Mouse (Mus musculus) midbrain, embryonic 14.5 days (tissue): Measurements from ENCODE around the gene Dsn1. TPM values are rescaled to one million over a fixed set of nuclear protein-coding genes. Genes with fewer than 3 reads are reported as not detected.
A peak's percentile ranks its signal among the peaks of the same experiment; 100 is the strongest.

Source experiments
- ATAC-seq: fragments of 200-750 bp; cut with Nextera tagmentation; 2 replicates; pipeline ENCODE4 v1.8.0; 2017; ENCODE audit warnings: moderate number of reproducible peaks, moderate library complexity; ENCODE audit not compliant: low FRiP score, low TSS enrichment
- DNase-seq: peaks from one replicate; pipeline ENCODE4 v3.0.0-alpha.2; 2015
- H3K27ac ChIP-seq: fragments of 300-500 bp; sonication (generic); replicated peaks from 2 replicates; pipeline ENCODE4 v1.5.1; 2014; ENCODE audit warnings: mild to moderate bottlenecking, low read depth, low read length, moderate library complexity
- H3K27me3 ChIP-seq: fragments of 300-500 bp; sonication (generic); 2 replicates; pipeline ENCODE4 v1.6.1; 2014; ENCODE audit warnings: low read length, control low read depth, mixed read lengths; ENCODE audit not compliant: control insufficient read depth, insufficient read depth
- H3K36me3 ChIP-seq: fragments of 300-500 bp; sonication (generic); 2 replicates; pipeline ENCODE4 v1.6.1; 2014; ENCODE audit warnings: low read length, control low read depth; ENCODE audit not compliant: control insufficient read depth, insufficient read depth
- H3K4me1 ChIP-seq: fragments of 300-500 bp; sonication (generic); 2 replicates; pipeline ENCODE4 v1.6.1; 2014; ENCODE audit warnings: mild to moderate bottlenecking, antibody characterized with exemption, low read length, control low read depth; ENCODE audit not compliant: control insufficient read depth, insufficient read depth
- H3K4me2 ChIP-seq: fragments of 300-500 bp; sonication (generic); 2 replicates; pipeline ENCODE4 v1.6.1; 2014; ENCODE audit warnings: mild to moderate bottlenecking, low read length, moderate library complexity
- H3K4me3 ChIP-seq: fragments of 300-500 bp; sonication (generic); replicated peaks from 2 replicates; pipeline ENCODE4 v1.5.1; 2014; ENCODE audit warnings: low read depth, low read length
- H3K9ac ChIP-seq: fragments of 300-500 bp; sonication (generic); replicated peaks from 2 replicates; pipeline ENCODE4 v1.6.1; 2014; ENCODE audit warnings: mild to moderate bottlenecking, low read length, moderate library complexity
- H3K9me3 ChIP-seq: fragments of 300-500 bp; sonication (generic); 2 replicates; pipeline ENCODE4 v1.6.1; 2016; ENCODE audit warnings: low read length, control low read depth, mixed read lengths; ENCODE audit not compliant: control insufficient read depth
- WGBS: fragments of 180-500 bp; shearing (Covaris S2); extraction: QIAGEN DNeasy Blood & Tissue Kit; methylation state at CpG from one replicate; pipeline ENCODE4 v1.1.7; 2014; 5-methylcytosine and 5-hydroxymethylcytosine counted together
- polyA plus RNA-seq: library from polyadenylated mRNA; unstranded; fragments of >200 nt; fragmentation: Nextera tagmentation; extraction: Ambion mirVana; gene quantifications from 2 replicates; pipeline ENCODE4 v1.2.1, GENCODE M21; 2014

The Dsn1 gene
- polyA plus RNA-seq, 1 experiment from 2014 or later = 13.7 TPM

DNA sequence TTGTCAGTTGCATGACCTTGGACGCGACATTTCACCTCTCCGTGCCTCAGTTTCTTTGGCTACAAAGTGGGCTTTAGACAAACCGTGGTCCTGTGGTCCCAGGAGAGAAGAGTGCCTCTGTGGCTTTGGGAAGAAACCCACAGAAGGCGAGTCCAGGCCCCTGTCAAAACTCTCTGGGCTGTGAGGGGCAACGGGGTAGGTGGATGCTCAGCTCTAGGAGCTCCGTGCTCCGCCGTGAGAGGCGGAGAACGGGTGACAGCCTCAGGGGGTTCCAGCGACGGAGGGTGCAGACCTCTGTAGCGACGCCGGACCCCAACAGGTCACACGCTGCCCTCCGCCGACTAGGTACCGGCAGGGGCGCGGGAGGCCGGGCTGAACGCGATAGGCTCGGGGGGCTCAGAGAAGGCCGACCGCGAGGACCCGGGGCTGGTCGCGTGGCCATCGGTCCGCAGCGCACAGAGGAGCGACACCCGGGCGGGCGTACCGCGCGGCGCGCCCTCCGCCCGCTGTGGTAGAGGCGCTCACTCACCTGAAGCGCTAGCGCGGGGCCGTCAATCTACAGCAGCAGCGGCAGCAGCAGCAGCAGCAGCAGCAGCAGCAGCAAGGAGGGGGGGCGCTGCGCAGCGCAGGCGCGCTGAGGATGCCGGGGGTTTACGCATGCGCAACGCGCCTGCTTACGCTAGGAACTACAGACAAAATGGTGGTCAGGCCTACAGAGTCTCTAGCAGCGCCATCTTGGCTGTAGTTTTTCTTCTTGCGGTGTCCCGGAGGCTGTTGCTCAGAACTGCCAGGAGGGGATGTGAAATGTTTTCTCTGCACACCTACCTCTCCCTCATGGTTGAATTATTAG lies 15.3 kb downstream of the Dsn1 start, which contains the start of gene Ndrg3:
Gene Ndrg3, minus strand, starts transcription at position 587 of the 850 bp plus-strand sequence.
- Histone ChIP-seq H3K4me3 (peak within 1 kb of the TSS; percentile 89), H3K36me3 (0 out of 2 replicates have a peak, but pooled peaks cover 3% of the 10 kb centered on the region), H3K9me3 (no peaks in the 10 kb centered on the region), H3K9ac (peak within 1 kb of the TSS; percentile 86), H3K4me2 (peak within 1 kb of the TSS; percentile 95), H3K4me1 (peaks cover 10% of the 10 kb centered on the region), H3K27me3 (no peaks in the 10 kb centered on the region), H3K27ac (peak within 1 kb of the TSS; percentile 87)
- DNase-seq = peak; percentile 99
- WGBS = under 1% methylated on average over 66 of the region's 66 CpGs
- ATAC-seq = peak; percentile 95

- Histone ChIP-seq H3K9me3 (no peaks in the 10 kb centered on the region), H3K36me3 (0 out of 2 replicates have a peak, but pooled peaks cover 3% of the 10 kb centered on the region), H3K4me2 (peak overlapping the region; percentile 95), H3K9ac (peak overlapping the region; percentile 86), H3K4me3 (peak overlapping the region; percentile 89), H3K27ac (peak overlapping the region; percentile 87), H3K27me3 (no peaks in the 10 kb centered on the region), H3K4me1 (peaks cover 10% of the 10 kb centered on the region)
- peak; percentile 39 for DNase-seq
- 3% methylated on average over 16 of the region's 16 CpGs for WGBS
- no peak for ATAC-seq
Observed at GRCm38 (mm10) chr2:156990727-156991431, 16.1 kb downstream of the Dsn1 start.

GRCm38 (mm10) chr2:156987316-156987715 lies 19.6 kb downstream of the Dsn1 start:
- Histone ChIP-seq H3K9ac (no peak overlapping the region), H3K4me2 (no peak overlapping the region), H3K27me3 (no peaks in the 10 kb centered on the region), H3K9me3 (no peaks in the 10 kb centered on the region), H3K27ac (no peak overlapping the region), H3K36me3 (no peaks in the 10 kb centered on the region), H3K4me1 (peaks cover 10% of the 10 kb centered on the region), H3K4me3 (no peak overlapping the region)
- ATAC-seq = no peak
- DNase-seq = no peak
- WGBS = 91% methylated on average over 3 of the region's 3 CpGs

DNA sequence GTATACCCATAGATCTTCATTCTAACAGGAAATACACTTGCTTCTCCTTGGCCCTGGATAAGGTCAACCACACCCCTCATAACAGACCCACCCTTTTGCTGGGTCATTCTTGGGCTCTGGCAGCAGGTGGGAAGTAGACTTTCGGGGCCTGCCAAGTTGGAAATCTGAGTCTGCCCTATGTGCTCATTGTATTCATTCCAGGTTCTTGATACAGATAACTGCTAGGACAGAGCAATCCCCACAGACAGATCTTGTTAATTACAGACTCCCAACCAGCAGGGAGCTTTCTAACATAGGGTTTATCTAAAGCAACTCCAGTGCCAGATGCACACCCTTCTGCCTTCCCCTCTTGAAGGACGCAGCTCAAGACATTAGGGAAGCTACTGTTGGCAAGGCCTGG lies 24.1 kb downstream of the Dsn1 start:
- DNase-seq = no peak
- no peak for ATAC-seq
- Histone ChIP-seq H3K27ac (no peak overlapping the region), H3K9me3 (no peaks in the 10 kb centered on the region), H3K36me3 (no peaks in the 10 kb centered on the region), H3K9ac (no peak overlapping the region), H3K4me3 (no peak overlapping the region), H3K27me3 (no peaks in the 10 kb centered on the region), H3K4me2 (no peak overlapping the region), H3K4me1 (no peaks in the 10 kb centered on the region)
- 82% methylated on average over 2 of the region's 2 CpGs for WGBS

DNA sequence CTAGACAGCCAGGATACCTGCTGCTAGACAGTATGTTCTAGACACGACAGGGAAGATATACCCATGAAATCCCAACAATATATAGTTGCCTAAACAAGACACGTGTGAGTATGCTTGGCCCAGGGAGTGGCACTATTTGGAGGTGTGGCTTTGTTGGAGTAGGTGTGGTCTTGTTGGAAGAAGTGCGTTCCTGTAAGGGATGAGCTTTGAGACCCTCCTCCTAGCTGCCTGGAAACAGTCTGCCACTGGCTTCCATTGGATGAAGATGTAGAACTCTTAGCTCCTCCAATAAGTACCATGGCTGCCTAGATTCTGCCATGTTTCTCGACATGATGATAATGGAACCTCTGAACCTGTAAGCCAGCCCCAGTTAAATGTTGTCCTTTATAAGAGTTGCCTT lies 25.7 kb downstream of the Dsn1 start:
- WGBS = 81% methylated on average over 4 of the region's 4 CpGs
- Histone ChIP-seq H3K9ac (no peak overlapping the region), H3K9me3 (no peaks in the 10 kb centered on the region), H3K4me1 (no peaks in the 10 kb centered on the region), H3K36me3 (no peaks in the 10 kb centered on the region), H3K4me2 (no peak overlapping the region), H3K4me3 (no peak overlapping the region), H3K27me3 (no peaks in the 10 kb centered on the region), H3K27ac (no peak overlapping the region)
- no peak for DNase-seq
- ATAC-seq = no peak

DNA sequence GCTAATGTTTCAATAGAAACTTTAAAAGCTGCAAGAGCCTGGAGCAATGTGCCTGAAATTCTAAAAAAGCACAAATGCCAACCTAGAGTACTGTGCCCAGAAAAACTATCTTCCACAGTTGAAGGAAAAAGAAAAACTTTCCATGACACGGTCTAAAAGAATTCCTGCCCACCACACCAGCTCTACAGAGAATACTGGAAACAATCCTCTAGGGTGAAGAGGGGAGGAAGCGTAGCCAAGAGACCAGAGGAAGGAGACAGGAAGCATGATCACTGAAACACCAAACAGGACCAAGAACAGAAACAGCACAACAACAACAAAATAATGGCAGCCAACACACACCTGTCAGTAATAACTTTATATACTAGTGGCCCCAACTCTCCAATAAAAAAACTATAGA lies 26.9 kb downstream of the Dsn1 start:
- Histone ChIP-seq H3K27ac (no peak overlapping the region), H3K4me2 (no peak overlapping the region), H3K9me3 (no peaks in the 10 kb centered on the region), H3K9ac (no peak overlapping the region), H3K4me3 (no peak overlapping the region), H3K27me3 (no peaks in the 10 kb centered on the region), H3K4me1 (no peaks in the 10 kb centered on the region), H3K36me3 (no peaks in the 10 kb centered on the region)
- DNase-seq = no peak
- no peak for ATAC-seq
- WGBS = 92% methylated on average over 2 of the region's 2 CpGs

DNA sequence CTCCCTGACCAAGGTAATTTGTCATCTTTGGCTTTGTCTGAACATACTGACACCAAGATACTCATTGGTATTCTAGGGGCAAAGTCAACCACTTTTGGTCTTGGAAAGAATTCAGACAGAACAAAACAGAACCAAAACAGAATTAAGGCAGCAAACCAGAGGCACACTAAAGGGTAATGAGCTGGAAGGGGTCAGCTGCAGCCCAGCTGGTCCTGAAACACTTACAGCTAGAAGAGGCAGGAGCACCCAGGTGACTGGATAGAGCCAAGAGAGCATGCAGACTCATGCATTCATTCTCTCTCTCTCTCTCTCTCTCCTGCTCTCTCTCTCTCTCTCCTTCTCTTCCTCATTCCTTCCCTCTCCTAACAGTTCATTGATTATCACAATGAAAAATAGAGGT lies 30.2 kb downstream of the Dsn1 start:
- Histone ChIP-seq H3K36me3 (no peaks in the 10 kb centered on the region), H3K9ac (no peak overlapping the region), H3K4me1 (no peaks in the 10 kb centered on the region), H3K4me2 (no peak overlapping the region), H3K27me3 (no peaks in the 10 kb centered on the region), H3K27ac (no peak overlapping the region), H3K9me3 (no peaks in the 10 kb centered on the region), H3K4me3 (no peak overlapping the region)
- DNase-seq (peak; percentile 12), ATAC-seq (no peak)

GRCm38 (mm10) chr2:156974967-156975366 lies 32.0 kb downstream of the Dsn1 start:
- Histone ChIP-seq H3K9ac (no peak overlapping the region), H3K27ac (no peak overlapping the region), H3K4me3 (no peak overlapping the region), H3K4me1 (no peaks in the 10 kb centered on the region), H3K9me3 (no peaks in the 10 kb centered on the region), H3K27me3 (no peaks in the 10 kb centered on the region), H3K4me2 (no peak overlapping the region), H3K36me3 (no peaks in the 10 kb centered on the region)
- WGBS = 75% methylated on average over 2 of the region's 2 CpGs
- DNase-seq = no peak
- no peak for ATAC-seq
